Mouse (Mus musculus) MEL (cell line): ENCODE results near the gene Pdgfc. TPM values are rescaled to one million over a fixed set of nuclear protein-coding genes. Genes with fewer than 3 reads are reported as not detected.

Experiments
- DNase-seq: peaks from one replicate; pipeline ENCODE4 v3.0.0; 2011; ENCODE audit warnings: low read depth, low spot score
- H3K27ac ChIP-seq: 2 replicates; pipeline ENCODE4 v1.5.1; 2012; ENCODE audit warnings: low read depth, mild to moderate bottlenecking, control low read depth, low read length, moderate library complexity; ENCODE audit not compliant: control insufficient read depth
- H3K27me3 ChIP-seq, 2 experiments: fragments of 150-350 bp in 1 of 2; sonication (generic) in 1 of 2; 2 replicates each; pipeline ENCODE4 v1.6.1; 2012; ENCODE audit warnings: low read length in 2 of 2, mild to moderate bottlenecking in 2 of 2, improper control_type of control experiment in 1 of 2, moderate library complexity in 1 of 2; ENCODE audit not compliant: insufficient read depth in 2 of 2, control insufficient read depth in 1 of 2
- H3K36me3 ChIP-seq, 2 experiments: 2 replicates each; pipeline ENCODE4 v1.6.1; 2012 to 2014; ENCODE audit warnings: low read length in 2 of 2, improper control_type of control experiment in 1 of 2, inconsistent platforms in 1 of 2, mild to moderate bottlenecking in 1 of 2; ENCODE audit not compliant: insufficient read depth in 2 of 2, control insufficient read depth in 1 of 2
- H3K4me1 ChIP-seq, 2 experiments: fragments of 150-350 bp in 1 of 2; sonication (generic) in 1 of 2; 2 replicates each; pipeline ENCODE4 v1.6.1; 2012; ENCODE audit warnings: low read length in 2 of 2, improper control_type of control experiment in 1 of 2, mild to moderate bottlenecking in 1 of 2; ENCODE audit not compliant: insufficient read depth in 2 of 2, control insufficient read depth in 1 of 2
- H3K4me3 ChIP-seq, 2 experiments: fragments of 150-350 bp in 1 of 2; sonication (generic) in 1 of 2; 2 replicates each; pipeline ENCODE4 v1.5.1; 2012; ENCODE audit warnings: low read depth in 2 of 2, low read length in 2 of 2, mild to moderate bottlenecking in 2 of 2, moderate library complexity in 2 of 2, control low read depth in 1 of 2, improper control_type of control experiment in 1 of 2; ENCODE audit not compliant: control insufficient read depth in 1 of 2, insufficient read depth in 1 of 2
- H3K79me2 ChIP-seq: 2 replicates; pipeline ENCODE4 v1.6.1; 2012; ENCODE audit warnings: mild to moderate bottlenecking, low read length, moderate library complexity; ENCODE audit not compliant: control insufficient read depth, poor library complexity, insufficient read depth
- H3K9ac ChIP-seq: 2 replicates; pipeline ENCODE4 v1.6.1; 2012; ENCODE audit warnings: low read depth, mild to moderate bottlenecking, control low read depth, low read length, moderate library complexity; ENCODE audit not compliant: control insufficient read depth, poor library complexity, severe bottlenecking
- H3K9me3 ChIP-seq: fragments of 150-350 bp; sonication (generic); replicated peaks from 2 replicates; pipeline ENCODE4 v1.6.1; 2012; ENCODE audit warnings: mild to moderate bottlenecking, low read length, improper control_type of control experiment, moderate library complexity; ENCODE audit not compliant: insufficient read depth
- BHLHE40 ChIP-seq: IDR thresholded peaks from 2 replicates; pipeline ENCODE4 v1.6.1; 2012; ENCODE audit warnings: low read depth, mild to moderate bottlenecking, inconsistent platforms, low read length, improper control_type of control experiment, borderline replicate concordance
- CHD1 ChIP-seq: IDR thresholded peaks from 2 replicates; pipeline ENCODE4 v1.6.1; 2012; ENCODE audit warnings: low read depth, mild to moderate bottlenecking, inconsistent platforms, low read length, improper control_type of control experiment
- CTCF ChIP-seq, 3 experiments: IDR thresholded peaks in 2 of 3; conservative IDR thresholded peaks in 1 of 3; 2 replicates each; pipeline ENCODE4 v1.5.1; 2011 to 2012; ENCODE audit warnings: low read length in 3 of 3, low read depth in 2 of 3, mild to moderate bottlenecking in 2 of 3, improper control_type of control experiment in 1 of 3, inconsistent platforms in 1 of 3, mixed read lengths in 1 of 3, moderate library complexity in 1 of 3; ENCODE audit not compliant: control insufficient read depth in 1 of 3, insufficient read depth in 1 of 3, poor library complexity in 1 of 3, severe bottlenecking in 1 of 3
- E2F4 ChIP-seq: IDR thresholded peaks from 2 replicates; pipeline ENCODE4 v1.6.1; 2011; ENCODE audit warnings: low read depth, low read length, improper control_type of control experiment, borderline replicate concordance
- ELF1 ChIP-seq: IDR thresholded peaks from 2 replicates; pipeline ENCODE4 v1.6.1; 2014; ENCODE audit warnings: low read depth, mild to moderate bottlenecking, inconsistent platforms, low read length, improper control_type of control experiment, moderate library complexity
- EP300 ChIP-seq, 2 experiments: IDR thresholded peaks; 2 replicates each; pipeline ENCODE4 v1.6.1; 2011; ENCODE audit warnings: improper control_type of control experiment in 2 of 2, low read length in 2 of 2, low read depth in 1 of 2, mild to moderate bottlenecking in 1 of 2
- ETS1 ChIP-seq: IDR thresholded peaks from 2 replicates; pipeline ENCODE4 v1.6.1; 2012; ENCODE audit warnings: low read depth, mild to moderate bottlenecking, inconsistent platforms, low read length, improper control_type of control experiment, moderate library complexity
- GABPA ChIP-seq: IDR thresholded peaks from 2 replicates; pipeline ENCODE4 v1.6.1; 2012; ENCODE audit warnings: low read depth, mild to moderate bottlenecking, inconsistent platforms, low read length, improper control_type of control experiment, moderate library complexity
- JUND ChIP-seq: IDR thresholded peaks from 2 replicates; pipeline ENCODE4 v1.6.1; 2011; ENCODE audit warnings: low read depth, mild to moderate bottlenecking, improper control_type of control experiment, low read length
- MAX ChIP-seq: IDR thresholded peaks from 2 replicates; pipeline ENCODE4 v1.6.1; 2011; ENCODE audit warnings: low read length, improper control_type of control experiment
- MEF2A ChIP-seq: IDR thresholded peaks from 2 replicates; pipeline ENCODE4 v1.6.1; 2014; ENCODE audit warnings: low read depth, mild to moderate bottlenecking, inconsistent platforms, low read length, improper control_type of control experiment; ENCODE audit not compliant: poor library complexity, insufficient replicate concordance, severe bottlenecking; ENCODE audit errors: extremely low read depth
- MXI1 ChIP-seq: IDR thresholded peaks from 2 replicates; pipeline ENCODE4 v1.6.1; 2011; ENCODE audit warnings: mild to moderate bottlenecking, low read depth, low read length, improper control_type of control experiment
- MYB ChIP-seq: IDR thresholded peaks from 2 replicates; pipeline ENCODE4 v1.6.1; 2011; ENCODE audit warnings: mild to moderate bottlenecking, low read depth, low read length, improper control_type of control experiment
- MYC ChIP-seq: IDR thresholded peaks from 2 replicates; pipeline ENCODE4 v1.6.1; 2011; ENCODE audit warnings: low read depth, mild to moderate bottlenecking, low read length, improper control_type of control experiment, moderate library complexity
- NRF1 ChIP-seq: IDR thresholded peaks from 2 replicates; pipeline ENCODE4 v1.6.1; 2014; ENCODE audit warnings: low read depth, mild to moderate bottlenecking, inconsistent platforms, low read length, improper control_type of control experiment, moderate library complexity; ENCODE audit not compliant: poor library complexity, insufficient read depth, severe bottlenecking
- RAD21 ChIP-seq: IDR thresholded peaks from 2 replicates; pipeline ENCODE4 v1.6.1; 2011; ENCODE audit warnings: mild to moderate bottlenecking, low read depth, low read length, improper control_type of control experiment
- SIN3A ChIP-seq: IDR thresholded peaks from 2 replicates; pipeline ENCODE4 v1.6.1; 2012; ENCODE audit warnings: low read length, improper control_type of control experiment, inconsistent platforms
- TCF12 ChIP-seq: IDR thresholded peaks from 2 replicates; pipeline ENCODE4 v1.6.1; 2014; ENCODE audit warnings: low read depth, mild to moderate bottlenecking, inconsistent platforms, low read length, improper control_type of control experiment, moderate library complexity
- USF1 ChIP-seq: IDR thresholded peaks from 2 replicates; pipeline ENCODE4 v1.6.1; 2014; ENCODE audit warnings: low read depth, mild to moderate bottlenecking, inconsistent platforms, low read length, improper control_type of control experiment, moderate library complexity
- ZC3H11A ChIP-seq: IDR thresholded peaks from 2 replicates; pipeline ENCODE4 v1.6.1; 2012; ENCODE audit warnings: low read depth, mild to moderate bottlenecking, inconsistent platforms, low read length, improper control_type of control experiment
- ZMIZ1 ChIP-seq: IDR thresholded peaks from 2 replicates; pipeline ENCODE4 v1.6.1; 2012; ENCODE audit warnings: low read depth, mild to moderate bottlenecking, inconsistent platforms, low read length, improper control_type of control experiment, moderate library complexity
- polyA plus RNA-seq, 2 experiments: library from polyadenylated mRNA; stranded (reverse) in 1 of 2; unstranded in 1 of 2; fragments of >175 nt in 1 of 2; fragments of >200 nt in 1 of 2; gene quantifications; 2 replicates each; pipeline versions ENCODE4 v1.2.1 to v1.2.4; 2012; ENCODE audit warnings: low replicate concordance in 2 of 2, low read depth in 1 of 2; ENCODE audit not compliant: insufficient read length in 2 of 2, insufficient read depth in 1 of 2, missing spikeins in 1 of 2
- total RNA-seq: library from RNA; depleted of rRNA; stranded (reverse); fragments of 300-350 nt; gene quantifications from 2 replicates; pipeline ENCODE4 v1.2.3, GENCODE M21; 2012; rRNA removed

The Pdgfc gene
- total RNA-seq (not detected in 2 replicates), polyA plus RNA-seq (not detected)

GRCm38 (mm10) chr3:81036151-81036553, at the start of gene Pdgfc:
Pdgfc (plus strand) TSS chr3:81036416.
- Histone ChIP-seq H3K4me1 (no peaks in the 10 kb centered on the region), H3K27ac (no peak within 1 kb of the TSS), H3K79me2 (no peaks in the 10 kb centered on the region), H3K27me3 (no peaks in the 10 kb centered on the region), H3K9me3 (no peaks in the 10 kb centered on the region), H3K9ac (no peak within 1 kb of the TSS), H3K36me3 (no peaks in the 10 kb centered on the region), H3K4me3 (no peak within 1 kb of the TSS)
- no peak for TF ChIP-seq NRF1
- TF ChIP-seq EP300 (IDR thresholded peaks at IDR 0.05; ENCODE audit: low read depth in 1 of 2, low read length in 2 of 2), result no peak
- no peak for TF ChIP-seq MAX
- TF ChIP-seq ELF1, result no peak
- TF ChIP-seq MEF2A, result no peak
- TF ChIP-seq ZC3H11A, result no peak
- TF ChIP-seq RAD21, result no peak
- TF ChIP-seq BHLHE40, result no peak
- TF ChIP-seq JUND, result no peak
- no peak for TF ChIP-seq TCF12
- no peak for TF ChIP-seq MXI1
- TF ChIP-seq USF1, result no peak
- TF ChIP-seq GABPA, result no peak
- no peak for TF ChIP-seq SIN3A
- no peak for TF ChIP-seq ZMIZ1
- TF ChIP-seq CTCF (IDR thresholded peaks at IDR 0.05 in 2 of 3, conservative IDR thresholded peaks at IDR 0.05 in 1 of 3; ENCODE audit: control insufficient read depth in 1 of 3, insufficient read depth in 1 of 3, low read depth in 2 of 3, low read length in 3 of 3, poor library complexity in 1 of 3, severe bottlenecking in 1 of 3), result no peak
- no peak for TF ChIP-seq E2F4
- TF ChIP-seq MYC, result no peak
- TF ChIP-seq CHD1, result no peak
- no peak for TF ChIP-seq ETS1
- DNase-seq, result no peak

- no peaks in the 10 kb centered on the region for H3K36me3 ChIP-seq
- no peaks in the 10 kb centered on the region for H3K79me2 ChIP-seq
- no peak overlapping the region for H3K9ac ChIP-seq
- no peaks in the 10 kb centered on the region for H3K9me3 ChIP-seq
- H3K27ac ChIP-seq, result no peak overlapping the region
- no peaks in the 10 kb centered on the region for H3K4me1 ChIP-seq
- no peak overlapping the region for H3K4me3 ChIP-seq
- no peak for DNase-seq
- no peaks in the 10 kb centered on the region for H3K27me3 ChIP-seq
- no peak for TF ChIP-seq EP300 (IDR thresholded peaks at IDR 0.05; ENCODE audit: low read depth in 1 of 2, low read length in 2 of 2)
- TF ChIP-seq BHLHE40, result no peak
- TF ChIP-seq MYB, result no peak
Observed at GRCm38 (mm10) chr3:81009245-81009644, 27.0 kb upstream of the Pdgfc start.
